Mouse (Mus musculus) testis, adult 2 months (tissue): ENCODE measurements at regions not wholly inside any gene's neighbourhood (a gene's known extent, or its start where the extent isn't known, plus 50 kb on each side); places are given as distances from the start of the nearest gene placed in this dataset.

ENCODE experiments used
- CTCF ChIP-seq: fragments of 200-500 bp; IDR thresholded peaks from 2 replicates; pipeline ENCODE4 v1.5.1; 2012; ENCODE audit warnings: low read depth, mild to moderate bottlenecking, inconsistent platforms, low read length, moderate library complexity; ENCODE audit not compliant: control insufficient read depth, insufficient read depth, insufficient replicate concordance
- POLR2A ChIP-seq: fragments of 200-500 bp; IDR thresholded peaks from 2 replicates; pipeline ENCODE4 v1.6.1; 2012; ENCODE audit warnings: low read depth, mild to moderate bottlenecking, inconsistent platforms, low read length, moderate library complexity; ENCODE audit not compliant: control insufficient read depth

GRCm38 (mm10) chr3:134654051-134654450 is 174.8 kb upstream of the Tacr3 start:
- TF ChIP-seq CTCF = no peak
- TF ChIP-seq POLR2A = no peak
